Mouse (Mus musculus): Measurements from ENCODE around the gene Enox1.

DNA sequence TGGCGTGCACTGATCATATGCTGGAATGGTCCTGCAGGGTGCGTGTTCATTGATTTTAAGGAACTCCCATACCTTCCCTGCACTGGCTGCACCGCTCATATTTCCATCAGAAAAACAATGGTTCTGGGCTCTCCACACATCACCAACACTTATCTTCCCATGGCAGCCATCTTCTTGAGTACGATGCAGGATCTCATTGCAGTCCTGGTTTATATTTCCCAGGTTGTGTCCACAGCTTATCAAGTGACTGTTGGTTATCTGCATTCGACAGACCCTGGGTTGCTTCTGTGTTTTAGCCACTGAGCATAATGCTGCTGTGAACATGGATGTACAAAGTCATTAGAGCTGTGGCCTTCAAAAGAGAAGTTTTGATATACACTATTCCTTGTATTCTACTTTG, 26.0 kb upstream of the Enox1 start:
- TF ChIP-seq CHD2 (IDR thresholded peaks at IDR 0.05; ENCODE audit: low read depth, low read length): no peak
- TF ChIP-seq ZC3H11A (IDR thresholded peaks at IDR 0.05; ENCODE audit: borderline replicate concordance, low read depth, low read length): no peak
- TF ChIP-seq HCFC1 (IDR thresholded peaks at IDR 0.05; ENCODE audit: borderline replicate concordance, insufficient read depth, low read length): no peak
